Mouse (Mus musculus) lung, postnatal 0 days (tissue): ENCODE data around the gene Sf3b5.

Source experiments
- CTCF ChIP-seq: IDR thresholded peaks from 2 replicates; pipeline ENCODE4 v1.5.1; 2016; ENCODE audit warnings: antibody characterized with exemption, mild to moderate bottlenecking
- EP300 ChIP-seq: IDR thresholded peaks from 2 replicates; pipeline ENCODE4 v1.6.1; 2016; ENCODE audit warnings: antibody characterized with exemption, mild to moderate bottlenecking, control low read depth

GRCm38 (mm10) chr10:12961546-12961945 is 43.6 kb upstream of the Sf3b5 start:
- no peak for TF ChIP-seq EP300
- no peak for TF ChIP-seq CTCF
